Mouse (Mus musculus): ENCODE measurements around the gene Cfap73. TPM values are rescaled to one million over a fixed set of nuclear protein-coding genes. Genes with fewer than 3 reads are reported as not detected.

Cfap73 gene
- total RNA-seq, 2 experiments from 2014 or later, result not detected

- DNase-seq (ENCODE audit: low spot score in 2 of 2), result no peak
Observed at GRCm38 (mm10) chr5:120586741-120587615, 47.1 kb downstream of the Cfap73 start.

- no peak for DNase-seq (ENCODE audit: low spot score in 2 of 2)
Observed at GRCm38 (mm10) chr5:120584968-120585367, 49.1 kb downstream of the Cfap73 start.

GRCm38 (mm10) chr5:120583511-120583910, 50.5 kb downstream of the Cfap73 start:
- DNase-seq (ENCODE audit: low spot score in 2 of 2), result no peak

GRCm38 (mm10) chr5:120582002-120582401, 52.0 kb downstream of the Cfap73 start:
- DNase-seq (ENCODE audit: low spot score in 2 of 2), result no peak

GRCm38 (mm10) chr5:120579898-120580626, 54.0 kb downstream of the Cfap73 start:
- DNase-seq (ENCODE audit: low spot score in 2 of 2), result no peak

- peak in 1 of 2 experiments; percentile 74 for DNase-seq (ENCODE audit: low spot score in 2 of 2)
Observed at GRCm38 (mm10) chr5:120579211-120579897, 54.7 kb downstream of the Cfap73 start.

- peak in 1 of 2 experiments; percentile 69 for DNase-seq (ENCODE audit: low spot score in 2 of 2)
Observed at GRCm38 (mm10) chr5:120578504-120579081, 55.4 kb downstream of the Cfap73 start.

Other genes with a start within 250 kb of the Cfap73 start
- not detected for gene Lhx5, start 202.5 kb downstream of the Cfap73 start, total RNA-seq (2021)
- gene Sdsl, start 161.4 kb downstream of the Cfap73 start, total RNA-seq (2021), result under 1 TPM; 0.32 to 0.73 TPM
- not detected for gene Sds, start 157.7 kb downstream of the Cfap73 start, total RNA-seq (2021)
- 10 to 100 TPM; 43.7 to 49.7 TPM for gene Plbd2, start 130.6 kb downstream of the Cfap73 start, total RNA-seq (2021)
- gene Slc8b1, start 123.1 kb downstream of the Cfap73 start, total RNA-seq (2021), result 10 to 100 TPM; 22.7 to 30.9 TPM
- gene Tpcn1, start 45.6 kb downstream of the Cfap73 start, total RNA-seq (2021), result 10 to 100 TPM; 77.7 to 81.3 TPM
- under 1 TPM; 0.16 to 0.37 TPM for gene Iqcd, start 45.2 kb downstream of the Cfap73 start, total RNA-seq (2021)
- 1 to 10 TPM; 6.1 to 7.2 TPM for gene Rita1, start 21.6 kb downstream of the Cfap73 start, total RNA-seq (2021)
- 10 to 100 TPM; 28.5 to 29.5 TPM for gene Ddx54, start 21.5 kb downstream of the Cfap73 start, total RNA-seq (2021)
- not detected for gene Rasal1, start 14.6 kb upstream of the Cfap73 start, total RNA-seq (2021)
- gene Dtx1, start 77.7 kb upstream of the Cfap73 start, total RNA-seq (2021), result 1 to 10 TPM in 1 of 2 experiments, under 1 TPM in 1; 0.98 to 1.9 TPM
- gene Oas2, start 115.6 kb upstream of the Cfap73 start, total RNA-seq (2021), result under 1 TPM; 0.23 to 0.25 TPM
- gene Oas3, start 143.4 kb upstream of the Cfap73 start, total RNA-seq (2021), result not detected
- gene Oas1e, start 161.3 kb upstream of the Cfap73 start, total RNA-seq (2021), result not detected
- under 1 TPM; 0.23 to 0.42 TPM for gene Oas1c, start 178.3 kb upstream of the Cfap73 start, total RNA-seq (2021)
- gene Oas1f, start 213.1 kb upstream of the Cfap73 start, total RNA-seq (2021), result not detected
- not detected for gene Oas1h, start 227.2 kb upstream of the Cfap73 start, total RNA-seq (2021)

Data from gastrocnemius, postnatal 4 days (tissue).